Mouse (Mus musculus): ENCODE measurements around the gene Sdk1. TPM values are rescaled to one million over a fixed set of nuclear protein-coding genes. Genes with fewer than 3 reads are reported as not detected.
A peak's percentile ranks its signal among the peaks of the same experiment; 100 is the strongest.

Gene Sdk1
- polyA plus RNA-seq, 1 experiment from 2014 or later: 4.8 TPM

GRCm38 (mm10) chr5:141856447-141856846, 615.2 kb downstream of the Sdk1 start:
- Histone ChIP-seq H3K4me3 (ENCODE audit: low read depth, low read length) (no peak overlapping the region), H3K27me3 (replicated peaks; ENCODE audit: control insufficient read depth, insufficient read depth, low read length) (no peaks in the 10 kb centered on the region), H3K36me3 (ENCODE audit: control insufficient read depth, insufficient read depth, low read length) (no peaks in the 10 kb centered on the region), H3K9ac (ENCODE audit: low read length) (no peak overlapping the region), H3K27ac (ENCODE audit: low read depth) (no peak overlapping the region), H3K4me2 (ENCODE audit: low read length) (no peak overlapping the region), H3K9me3 (ENCODE audit: control insufficient read depth, low read length) (no peaks in the 10 kb centered on the region), H3K4me1 (replicated peaks; ENCODE audit: control insufficient read depth, insufficient read depth, low read length) (peaks cover 24% of the 10 kb centered on the region)
- no peak for ATAC-seq (replicated peaks; ENCODE audit: low FRiP score, low TSS enrichment, low read depth)
- no peak for DNase-seq (ENCODE audit: low spot score)
- WGBS: 77% methylated on average over 2 of the region's 2 CpGs

- no peak overlapping the region for H3K9ac ChIP-seq (ENCODE audit: low read length)
- ATAC-seq (replicated peaks; ENCODE audit: low FRiP score, low TSS enrichment, low read depth) (peak; percentile 50), DNase-seq (ENCODE audit: low spot score) (no peak)
- peaks cover 12% of the 10 kb centered on the region for H3K4me1 ChIP-seq (replicated peaks; ENCODE audit: control insufficient read depth, insufficient read depth, low read length)
- H3K9me3 ChIP-seq (ENCODE audit: control insufficient read depth, low read length): no peaks in the 10 kb centered on the region
- H3K36me3 ChIP-seq (ENCODE audit: control insufficient read depth, insufficient read depth, low read length): no peaks in the 10 kb centered on the region
- 72% methylated on average over 1 of the region's 1 CpGs for WGBS
- H3K27ac ChIP-seq (ENCODE audit: low read depth): no peak overlapping the region
- H3K4me2 ChIP-seq (ENCODE audit: low read length): no peak overlapping the region
- H3K27me3 ChIP-seq (replicated peaks; ENCODE audit: control insufficient read depth, insufficient read depth, low read length): no peaks in the 10 kb centered on the region
- H3K4me3 ChIP-seq (ENCODE audit: low read depth, low read length): no peak overlapping the region
Observed at GRCm38 (mm10) chr5:141857781-141858180, 616.5 kb downstream of the Sdk1 start.

- Histone ChIP-seq H3K36me3 (ENCODE audit: control insufficient read depth, insufficient read depth, low read length) (no peaks in the 10 kb centered on the region), H3K4me3 (ENCODE audit: low read depth, low read length) (no peak overlapping the region), H3K4me1 (replicated peaks; ENCODE audit: control insufficient read depth, insufficient read depth, low read length) (peaks cover 12% of the 10 kb centered on the region), H3K9me3 (ENCODE audit: control insufficient read depth, low read length) (no peaks in the 10 kb centered on the region), H3K9ac (ENCODE audit: low read length) (no peak overlapping the region), H3K4me2 (ENCODE audit: low read length) (no peak overlapping the region), H3K27me3 (replicated peaks; ENCODE audit: control insufficient read depth, insufficient read depth, low read length) (no peaks in the 10 kb centered on the region), H3K27ac (ENCODE audit: low read depth) (no peak overlapping the region)
- 22% methylated on average over 8 of the region's 8 CpGs for WGBS
- no peak for DNase-seq (ENCODE audit: low spot score)
- no peak for ATAC-seq (replicated peaks; ENCODE audit: low FRiP score, low TSS enrichment, low read depth)
Observed at GRCm38 (mm10) chr5:141858406-141859160, 617.3 kb downstream of the Sdk1 start.

- no peaks in the 10 kb centered on the region for H3K4me1 ChIP-seq (replicated peaks; ENCODE audit: control insufficient read depth, insufficient read depth, low read length)
- no peak overlapping the region for H3K4me2 ChIP-seq (ENCODE audit: low read length)
- no peak overlapping the region for H3K4me3 ChIP-seq (ENCODE audit: low read depth, low read length)
- no peaks in the 10 kb centered on the region for H3K27me3 ChIP-seq (replicated peaks; ENCODE audit: control insufficient read depth, insufficient read depth, low read length)
- DNase-seq (ENCODE audit: low spot score): no peak
- H3K9me3 ChIP-seq (ENCODE audit: control insufficient read depth, low read length): no peaks in the 10 kb centered on the region
- ATAC-seq (replicated peaks; ENCODE audit: low FRiP score, low TSS enrichment, low read depth): no peak
- no peak overlapping the region for H3K27ac ChIP-seq (ENCODE audit: low read depth)
- 69% methylated on average over 3 of the region's 3 CpGs for WGBS
- H3K36me3 ChIP-seq (ENCODE audit: control insufficient read depth, insufficient read depth, low read length): no peaks in the 10 kb centered on the region
- no peak overlapping the region for H3K9ac ChIP-seq (ENCODE audit: low read length)
Observed at GRCm38 (mm10) chr5:141866042-141866441, 624.8 kb downstream of the Sdk1 start.

GRCm38 (mm10) chr5:141873751-141874150, 632.5 kb downstream of the Sdk1 start:
- no peak overlapping the region for H3K4me2 ChIP-seq (ENCODE audit: low read length)
- H3K9me3 ChIP-seq (ENCODE audit: control insufficient read depth, low read length): 0 out of 2 replicates have a peak, but pooled peaks cover 3% of the 10 kb centered on the region
- H3K27ac ChIP-seq (ENCODE audit: low read depth): no peak overlapping the region
- ATAC-seq (replicated peaks; ENCODE audit: low FRiP score, low TSS enrichment, low read depth): no peak
- H3K9ac ChIP-seq (ENCODE audit: low read length): no peak overlapping the region
- no peak for DNase-seq (ENCODE audit: low spot score)
- H3K4me1 ChIP-seq (replicated peaks; ENCODE audit: control insufficient read depth, insufficient read depth, low read length): no peaks in the 10 kb centered on the region
- no peaks in the 10 kb centered on the region for H3K36me3 ChIP-seq (ENCODE audit: control insufficient read depth, insufficient read depth, low read length)
- H3K4me3 ChIP-seq (ENCODE audit: low read depth, low read length): no peak overlapping the region
- no peaks in the 10 kb centered on the region for H3K27me3 ChIP-seq (replicated peaks; ENCODE audit: control insufficient read depth, insufficient read depth, low read length)
- WGBS: 94% methylated on average over 11 of the region's 11 CpGs

- H3K4me3 ChIP-seq (ENCODE audit: low read depth, low read length): no peak overlapping the region
- DNase-seq (ENCODE audit: low spot score) (no peak), ATAC-seq (replicated peaks; ENCODE audit: low FRiP score, low TSS enrichment, low read depth) (no peak)
- H3K27ac ChIP-seq (ENCODE audit: low read depth): no peak overlapping the region
- 66% methylated on average over 5 of the region's 5 CpGs for WGBS
- no peaks in the 10 kb centered on the region for H3K36me3 ChIP-seq (ENCODE audit: control insufficient read depth, insufficient read depth, low read length)
- no peak overlapping the region for H3K9ac ChIP-seq (ENCODE audit: low read length)
- H3K4me1 ChIP-seq (replicated peaks; ENCODE audit: control insufficient read depth, insufficient read depth, low read length): no peaks in the 10 kb centered on the region
- no peak overlapping the region for H3K4me2 ChIP-seq (ENCODE audit: low read length)
- H3K9me3 ChIP-seq (ENCODE audit: control insufficient read depth, low read length): no peaks in the 10 kb centered on the region
- no peaks in the 10 kb centered on the region for H3K27me3 ChIP-seq (replicated peaks; ENCODE audit: control insufficient read depth, insufficient read depth, low read length)
Observed at GRCm38 (mm10) chr5:141880661-141881060, 639.4 kb downstream of the Sdk1 start.

GRCm38 (mm10) chr5:141884111-141884647, 642.9 kb downstream of the Sdk1 start:
- ATAC-seq (replicated peaks; ENCODE audit: low FRiP score, low TSS enrichment, low read depth): 0 out of 2 replicates have a peak, but pooled peaks have one; percentile 19
- Histone ChIP-seq H3K27ac (ENCODE audit: low read depth) (no peak overlapping the region), H3K4me2 (ENCODE audit: low read length) (no peak overlapping the region), H3K4me3 (ENCODE audit: low read depth, low read length) (no peak overlapping the region), H3K36me3 (ENCODE audit: control insufficient read depth, insufficient read depth, low read length) (no peaks in the 10 kb centered on the region), H3K4me1 (replicated peaks; ENCODE audit: control insufficient read depth, insufficient read depth, low read length) (no peaks in the 10 kb centered on the region), H3K9me3 (ENCODE audit: control insufficient read depth, low read length) (no peaks in the 10 kb centered on the region), H3K27me3 (replicated peaks; ENCODE audit: control insufficient read depth, insufficient read depth, low read length) (no peaks in the 10 kb centered on the region), H3K9ac (ENCODE audit: low read length) (no peak overlapping the region)
- DNase-seq (ENCODE audit: low spot score): no peak
- WGBS: 68% methylated on average over 3 of the region's 3 CpGs

- Histone ChIP-seq H3K4me1 (replicated peaks; ENCODE audit: control insufficient read depth, insufficient read depth, low read length) (no peaks in the 10 kb centered on the region), H3K9me3 (ENCODE audit: control insufficient read depth, low read length) (no peaks in the 10 kb centered on the region), H3K27ac (ENCODE audit: low read depth) (no peak overlapping the region), H3K4me2 (ENCODE audit: low read length) (no peak overlapping the region), H3K27me3 (replicated peaks; ENCODE audit: control insufficient read depth, insufficient read depth, low read length) (no peaks in the 10 kb centered on the region), H3K9ac (ENCODE audit: low read length) (no peak overlapping the region), H3K4me3 (ENCODE audit: low read depth, low read length) (no peak overlapping the region), H3K36me3 (ENCODE audit: control insufficient read depth, insufficient read depth, low read length) (no peaks in the 10 kb centered on the region)
- WGBS: 54% methylated on average over 10 of the region's 10 CpGs
- ATAC-seq (replicated peaks; ENCODE audit: low FRiP score, low TSS enrichment, low read depth) (no peak), DNase-seq (ENCODE audit: low spot score) (no peak)
Observed at GRCm38 (mm10) chr5:141886006-141886405, 644.7 kb downstream of the Sdk1 start.

GRCm38 (mm10) chr5:141889766-141890165, 648.5 kb downstream of the Sdk1 start:
- H3K27me3 ChIP-seq (replicated peaks; ENCODE audit: control insufficient read depth, insufficient read depth, low read length): no peaks in the 10 kb centered on the region
- H3K9ac ChIP-seq (ENCODE audit: low read length): no peak overlapping the region
- WGBS: 62% methylated on average over 9 of the region's 9 CpGs
- H3K4me2 ChIP-seq (ENCODE audit: low read length): no peak overlapping the region
- no peak overlapping the region for H3K4me3 ChIP-seq (ENCODE audit: low read depth, low read length)
- no peak overlapping the region for H3K27ac ChIP-seq (ENCODE audit: low read depth)
- ATAC-seq (replicated peaks; ENCODE audit: low FRiP score, low TSS enrichment, low read depth) (no peak), DNase-seq (ENCODE audit: low spot score) (no peak)
- no peaks in the 10 kb centered on the region for H3K36me3 ChIP-seq (ENCODE audit: control insufficient read depth, insufficient read depth, low read length)
- no peaks in the 10 kb centered on the region for H3K4me1 ChIP-seq (replicated peaks; ENCODE audit: control insufficient read depth, insufficient read depth, low read length)
- no peaks in the 10 kb centered on the region for H3K9me3 ChIP-seq (ENCODE audit: control insufficient read depth, low read length)

All from intestine, embryonic 14.5 days (tissue).